Mouse (Mus musculus) bone marrow macrophage, adult 2 months (primary cell): ENCODE measurements around the gene Etl4.

Source experiments
- CTCF ChIP-seq: IDR thresholded peaks from 2 replicates; pipeline ENCODE4 v1.5.1; 2012; ENCODE audit warnings: low read depth, mild to moderate bottlenecking, low read length, moderate library complexity
- POLR2A ChIP-seq: IDR thresholded peaks from 2 replicates; pipeline ENCODE4 v1.6.1; 2012; ENCODE audit warnings: mild to moderate bottlenecking, low read depth, low read length, borderline replicate concordance

DNA sequence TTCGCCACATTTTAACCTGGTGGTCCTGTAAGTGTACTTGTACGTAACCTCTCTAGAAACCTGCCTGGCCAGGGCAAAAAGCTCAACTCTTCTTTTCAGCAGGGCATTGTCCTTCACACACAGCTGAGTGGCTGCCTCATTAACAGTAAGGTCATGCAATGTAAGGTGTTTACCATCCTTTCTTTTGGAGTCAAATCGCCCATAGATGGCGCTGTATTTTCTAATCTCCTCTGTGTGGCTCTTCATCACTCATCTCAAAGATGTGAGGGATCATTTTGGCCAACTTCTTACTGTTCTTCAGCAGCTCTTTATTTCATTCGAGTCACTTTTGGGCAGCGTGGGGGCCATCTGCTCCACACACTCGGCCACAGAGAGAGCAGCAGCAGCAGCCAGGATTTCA, 56.9 kb downstream of the Etl4 start:
- TF ChIP-seq CTCF (no peak), POLR2A (no peak)
